8 mouse cellular contexts compared by ENCODE assay signal in genomic region chr6:134897443-134898094, GRCm38 (mm10). TPM values are rescaled to one million over a fixed set of nuclear protein-coding genes. Genes with fewer than 3 reads are reported as not detected.
A peak's percentile ranks its signal among the peaks of the same experiment; 100 is the strongest.
DNase-seq lines count a peak whose midpoint lies in the region; ATAC-seq and TF ChIP-seq lines count a peak whose summit lies in the region.

No protein-coding gene starts in this region.

- no peaks in the 10 kb centered on the region for H3K9me3 ChIP-seq in embryonic facial prominence, embryonic 14.5 days (ENCODE audit: control insufficient read depth, low read length)
- no peaks in the 10 kb centered on the region; the same call in 1 of the 2 replicates for H3K9me3 ChIP-seq in limb, embryonic 13.5 days
- no peaks in the 10 kb centered on the region for H3K9me3 ChIP-seq in midbrain, embryonic 15.5 days

- WGBS in bone marrow, adult 2 months = under 1% methylated on average over 38 of the region's 38 CpGs
- under 1% methylated on average over 30 of the region's 38 CpGs for WGBS in embryonic facial prominence, embryonic 14.5 days
- WGBS in limb, embryonic 13.5 days = under 1% methylated on average over 38 of the region's 38 CpGs
- WGBS in midbrain, embryonic 15.5 days = under 1% methylated on average over 38 of the region's 38 CpGs

- peak overlapping the region; percentile 99 for H3K27ac ChIP-seq in bone marrow, adult 2 months (ENCODE audit: control insufficient read depth, insufficient read depth, low read depth, low read length, poor library complexity)
- peak overlapping the region; percentile 100 for H3K27ac ChIP-seq in embryonic facial prominence, embryonic 14.5 days (replicated peaks; ENCODE audit: low read depth, low read length)
- H3K27ac ChIP-seq in limb, embryonic 13.5 days = peak overlapping the region; percentile 100
- H3K27ac ChIP-seq in midbrain, embryonic 15.5 days = peak overlapping the region; percentile 98

- no peaks in the 10 kb centered on the region for H3K36me3 ChIP-seq in embryonic facial prominence, embryonic 14.5 days (ENCODE audit: control insufficient read depth, insufficient read depth, low read length)
- H3K36me3 ChIP-seq in limb, embryonic 13.5 days = no peaks in the 10 kb centered on the region
- H3K36me3 ChIP-seq in midbrain, embryonic 15.5 days (replicated peaks) = no peaks in the 10 kb centered on the region

- peak; percentile 93 for ATAC-seq in embryonic facial prominence, embryonic 14.5 days (ENCODE audit: low read depth)
- peak; percentile 93 for ATAC-seq in limb, embryonic 13.5 days (ENCODE audit: low FRiP score, low read depth)
- peak; percentile 93 for ATAC-seq in midbrain, embryonic 15.5 days (replicated peaks)

- DNase-seq in A20 (ENCODE audit: low read depth, low spot score) = peak; percentile 97
- DNase-seq in embryonic facial prominence, embryonic 14.5 days (ENCODE audit: low spot score) = peak; percentile 95
- DNase-seq in heart, adult 8-10 months (ENCODE audit: low spot score) = peak; percentile 97
- peak; percentile 98 for DNase-seq in kidney, adult 9 months
- peak; percentile 97 for DNase-seq in spleen, adult 18-20 months

- TF ChIP-seq CTCF in bone marrow, adult 2 months (IDR thresholded peaks at IDR 0.05; ENCODE audit: control insufficient read depth, insufficient read depth, low read length) = no peak

- peak overlapping the region; percentile 91 for H3K4me3 ChIP-seq in bone marrow, adult 2 months (replicated peaks; ENCODE audit: control insufficient read depth, low read depth, low read length)
- peak overlapping the region; percentile 62 for H3K4me3 ChIP-seq in embryonic facial prominence, embryonic 14.5 days (ENCODE audit: low read depth, low read length)
- peak overlapping the region; percentile 53 for H3K4me3 ChIP-seq in limb, embryonic 13.5 days
- peak overlapping the region; percentile 47 for H3K4me3 ChIP-seq in midbrain, embryonic 15.5 days

- peak overlapping the region; percentile 82 for H3K9ac ChIP-seq in embryonic facial prominence, embryonic 14.5 days (ENCODE audit: low read depth, low read length)
- H3K9ac ChIP-seq in limb, embryonic 13.5 days = peak overlapping the region; percentile 79
- peak overlapping the region; percentile 64 for H3K9ac ChIP-seq in midbrain, embryonic 15.5 days

- H3K4me1 ChIP-seq in bone marrow, adult 2 months (ENCODE audit: control insufficient read depth, insufficient read depth, low read length) = peaks cover 4% of the 10 kb centered on the region; the same call in 1 of the 2 replicates
- peaks cover 6% of the 10 kb centered on the region for H3K4me1 ChIP-seq in embryonic facial prominence, embryonic 14.5 days (ENCODE audit: control insufficient read depth, insufficient read depth, low read length)
- peaks cover 4% of the 10 kb centered on the region; the same call in 1 of the 2 replicates for H3K4me1 ChIP-seq in limb, embryonic 13.5 days
- H3K4me1 ChIP-seq in midbrain, embryonic 15.5 days = peaks cover 8% of the 10 kb centered on the region

- H3K4me2 ChIP-seq in embryonic facial prominence, embryonic 14.5 days (ENCODE audit: low read depth, low read length) = peak overlapping the region; percentile 70
- H3K4me2 ChIP-seq in limb, embryonic 13.5 days (replicated peaks) = peak overlapping the region; percentile 65
- peak overlapping the region; percentile 85 for H3K4me2 ChIP-seq in midbrain, embryonic 15.5 days

- H3K27me3 ChIP-seq in embryonic facial prominence, embryonic 14.5 days (replicated peaks; ENCODE audit: control insufficient read depth, insufficient read depth, low read length) = no peaks in the 10 kb centered on the region
- H3K27me3 ChIP-seq in limb, embryonic 13.5 days = no peaks in the 10 kb centered on the region
- H3K27me3 ChIP-seq in midbrain, embryonic 15.5 days (replicated peaks) = no peaks in the 10 kb centered on the region

- TF ChIP-seq POLR2A in bone marrow, adult 2 months (IDR thresholded peaks at IDR 0.05; ENCODE audit: borderline replicate concordance, control insufficient read depth, low read depth, low read length) = peak; percentile 94

RNA-seq across cellular contexts. Expression of gene Gpr19, which starts 0.8 kb away (rescaled TPM):
- 6.9 and 16.6 TPM in 2 replicates for polyA plus RNA-seq in bone marrow, adult 2 months (2011; ENCODE audit: insufficient read depth, insufficient read length, low replicate concordance, missing spikeins)
- polyA plus RNA-seq in embryonic facial prominence, embryonic 14.5 days (2014; fragmentation: Nextera tagmentation; extraction: Ambion mirVana) = 8.0 and 8.8 TPM in 2 replicates
- total RNA-seq in heart, adult 8-10 months (2022) = 1 to 10 TPM; 2.6 to 5.8 (median 3.9) TPM
- polyA plus RNA-seq in limb, embryonic 13.5 days (2015; fragmentation: Nextera tagmentation; extraction: Ambion mirVana) = 7.3 and 8.2 TPM in 2 replicates
- polyA plus RNA-seq in midbrain, embryonic 15.5 days (2015; fragmentation: Nextera tagmentation; extraction: Ambion mirVana) = 40.1 and 44.0 TPM in 2 replicates

RNA-seq across cellular contexts. Expression of gene Cdkn1b, which starts 22.6 kb away (rescaled TPM):
- polyA plus RNA-seq in bone marrow, adult 2 months (2011; ENCODE audit: insufficient read depth, insufficient read length, low replicate concordance, missing spikeins) = 40.0 and 47.4 TPM in 2 replicates
- polyA plus RNA-seq in embryonic facial prominence, embryonic 14.5 days (2014; fragmentation: Nextera tagmentation; extraction: Ambion mirVana) = 17.3 and 17.6 TPM in 2 replicates
- total RNA-seq in heart, adult 8-10 months (2022) = 10 to 100 TPM; 29.5 to 43.4 (median 38.7) TPM
- 20.4 and 22.3 TPM in 2 replicates for polyA plus RNA-seq in limb, embryonic 13.5 days (2015; fragmentation: Nextera tagmentation; extraction: Ambion mirVana)
- 24.4 and 25.3 TPM in 2 replicates for polyA plus RNA-seq in midbrain, embryonic 15.5 days (2015; fragmentation: Nextera tagmentation; extraction: Ambion mirVana)

Comparison
In these comparisons a context has a peak if more than half of its experiments do, and no peak if none do; other contexts are left out.
1. Peak in every context shown above with its lines: DNase-seq, ATAC-seq, H3K4me3 ChIP-seq and H3K27ac ChIP-seq.